Mouse (Mus musculus): ENCODE data around the gene Kctd3. TPM values are rescaled to one million over a fixed set of nuclear protein-coding genes. Genes with fewer than 3 reads are reported as not detected.

Gene Kctd3
- polyA plus RNA-seq, 1 experiment: 34.0 TPM

DNA sequence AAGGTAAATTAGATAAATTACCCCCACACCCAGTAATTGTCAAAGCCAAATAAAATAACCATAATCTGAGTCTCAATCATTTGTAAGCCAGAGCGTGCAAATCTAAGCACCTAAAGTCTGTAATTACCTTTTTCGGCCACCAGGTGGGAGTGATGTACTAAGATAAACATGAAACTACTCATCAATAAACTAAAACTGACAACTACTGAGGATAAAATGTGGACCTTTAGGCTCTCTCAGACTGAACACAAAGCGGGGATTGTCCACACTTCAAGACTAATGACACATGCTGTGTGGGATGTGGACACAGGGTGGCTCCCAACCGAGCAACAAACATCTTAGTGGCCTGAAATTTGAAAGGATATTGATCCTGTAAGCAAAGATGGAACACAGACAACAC, 14.4 kb downstream of the Kctd3 start:
- 43% methylated on average over 4 of the region's 4 CpGs for WGBS
- no peak overlapping the region for H3K4me3 ChIP-seq (replicated peaks; ENCODE audit: extremely low read depth, low read depth, low read length)
- TF ChIP-seq POLR2A (IDR thresholded peaks at IDR 0.05; ENCODE audit: borderline replicate concordance, extremely low read depth, low read depth, low read length): no peak
- TF ChIP-seq CTCF (IDR thresholded peaks at IDR 0.05; ENCODE audit: insufficient read depth, low read length): 0 out of 2 replicates have a peak, but pooled peaks have one; percentile 15
- H3K4me1 ChIP-seq (ENCODE audit: control insufficient read depth, insufficient read depth, low read length): no peaks in the 10 kb centered on the region
- no peak for DNase-seq

DNA sequence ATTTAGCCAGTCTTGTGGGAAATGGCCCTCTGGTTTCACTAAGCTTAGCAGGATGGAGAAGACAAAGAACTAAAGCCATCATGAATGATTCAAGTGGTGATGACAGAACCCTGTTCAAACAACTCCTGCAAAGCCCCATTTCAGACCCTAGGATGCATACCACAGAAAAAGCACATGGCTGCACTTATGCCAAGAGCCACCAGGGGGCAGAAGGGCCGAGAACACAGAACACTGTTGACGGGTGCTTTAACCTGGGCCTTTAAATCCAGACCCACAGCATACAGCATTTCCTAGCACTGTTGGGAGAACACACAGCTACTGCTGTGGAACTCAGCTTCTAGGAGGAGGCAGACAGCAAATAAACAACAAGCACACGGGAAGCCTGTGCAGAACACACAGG, 27.6 kb downstream of the Kctd3 start:
- 32% methylated on average over 3 of the region's 3 CpGs for WGBS
- Histone ChIP-seq H3K4me3 (replicated peaks; ENCODE audit: extremely low read depth, low read depth, low read length) (no peak overlapping the region), H3K4me1 (ENCODE audit: control insufficient read depth, insufficient read depth, low read length) (no peaks in the 10 kb centered on the region)
- DNase-seq: peak; percentile 54
- TF ChIP-seq POLR2A (IDR thresholded peaks at IDR 0.05; ENCODE audit: borderline replicate concordance, extremely low read depth, low read depth, low read length) (no peak), CTCF (IDR thresholded peaks at IDR 0.05; ENCODE audit: insufficient read depth, low read length) (peak; percentile 79)

DNA sequence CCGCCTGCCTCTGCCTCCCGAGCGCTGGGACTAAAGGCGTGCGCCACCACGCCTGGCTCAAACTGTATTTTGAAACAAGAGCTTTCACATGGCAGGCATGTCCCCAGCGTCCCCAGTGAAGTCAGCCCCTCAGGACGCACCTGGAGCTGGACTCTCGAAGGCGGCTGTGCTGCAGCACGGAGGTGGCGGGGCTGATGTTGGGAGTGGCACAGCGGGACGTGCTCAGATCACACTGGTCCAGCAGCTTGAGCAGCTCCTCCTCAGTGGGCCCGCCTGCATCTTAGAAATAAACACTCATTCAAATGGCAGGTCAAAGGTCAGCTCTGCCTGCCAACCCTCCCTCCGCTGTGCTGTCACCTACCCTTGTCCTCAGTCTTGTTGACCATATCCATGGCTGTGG, 33.7 kb downstream of the Kctd3 start:
- Histone ChIP-seq H3K4me1 (ENCODE audit: control insufficient read depth, insufficient read depth, low read length) (no peaks in the 10 kb centered on the region), H3K4me3 (replicated peaks; ENCODE audit: extremely low read depth, low read depth, low read length) (no peak overlapping the region)
- 87% methylated on average over 16 of the region's 16 CpGs for WGBS
- TF ChIP-seq CTCF (IDR thresholded peaks at IDR 0.05; ENCODE audit: insufficient read depth, low read length) (no peak), POLR2A (IDR thresholded peaks at IDR 0.05; ENCODE audit: borderline replicate concordance, extremely low read depth, low read depth, low read length) (no peak)
- DNase-seq: no peak

DNA sequence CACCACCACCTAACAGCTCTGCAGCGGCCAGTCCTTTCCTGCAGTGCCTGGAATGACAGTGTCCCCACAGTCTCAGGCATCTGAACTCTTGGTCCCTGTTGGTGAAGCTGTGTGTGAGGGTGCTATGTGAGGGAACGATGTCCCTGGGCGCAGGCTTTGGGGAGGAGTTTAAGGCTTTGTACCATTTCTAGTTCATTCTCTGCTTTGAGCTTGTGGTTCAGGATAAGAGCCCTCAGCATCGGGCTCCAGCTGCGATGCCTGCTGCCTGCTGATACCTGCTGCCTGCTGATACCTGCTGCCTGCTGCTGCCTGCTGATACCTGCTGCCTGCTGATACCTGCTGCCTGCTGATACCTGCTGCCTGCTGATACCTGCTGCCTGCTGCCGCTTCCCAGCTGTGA, 34.6 kb downstream of the Kctd3 start:
- no peak for DNase-seq
- H3K4me1 ChIP-seq (ENCODE audit: control insufficient read depth, insufficient read depth, low read length): no peaks in the 10 kb centered on the region
- TF ChIP-seq CTCF (IDR thresholded peaks at IDR 0.05; ENCODE audit: insufficient read depth, low read length) (no peak), POLR2A (IDR thresholded peaks at IDR 0.05; ENCODE audit: borderline replicate concordance, extremely low read depth, low read depth, low read length) (no peak)
- no peak overlapping the region for H3K4me3 ChIP-seq (replicated peaks; ENCODE audit: extremely low read depth, low read depth, low read length)
- 96% methylated on average over 6 of the region's 6 CpGs for WGBS

DNA sequence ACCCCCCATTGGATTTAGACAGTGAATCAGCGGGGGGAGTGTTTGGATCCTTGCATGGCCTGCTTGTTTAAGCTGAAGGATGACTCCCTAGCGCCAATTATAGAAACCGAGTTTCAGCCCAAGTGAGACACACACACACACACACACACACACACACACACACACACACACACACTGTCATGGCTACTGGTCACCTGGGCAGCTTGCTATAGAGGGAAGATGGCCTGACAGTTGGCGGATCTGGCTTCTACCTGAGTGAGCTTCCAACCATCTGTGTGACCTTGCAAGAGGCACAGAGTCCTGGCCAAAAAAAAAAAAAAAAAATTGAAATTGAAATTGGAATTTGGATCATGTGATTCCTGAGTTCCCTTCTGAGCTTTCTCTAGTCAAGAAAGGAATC, 55.1 kb downstream of the Kctd3 start:
- DNase-seq: no peak
- WGBS: 92% methylated on average over 4 of the region's 4 CpGs
- Histone ChIP-seq H3K4me1 (ENCODE audit: control insufficient read depth, insufficient read depth, low read length) (no peaks in the 10 kb centered on the region), H3K4me3 (replicated peaks; ENCODE audit: extremely low read depth, low read depth, low read length) (no peak overlapping the region)
- TF ChIP-seq CTCF (IDR thresholded peaks at IDR 0.05; ENCODE audit: insufficient read depth, low read length) (no peak), POLR2A (IDR thresholded peaks at IDR 0.05; ENCODE audit: borderline replicate concordance, extremely low read depth, low read depth, low read length) (no peak)

DNA sequence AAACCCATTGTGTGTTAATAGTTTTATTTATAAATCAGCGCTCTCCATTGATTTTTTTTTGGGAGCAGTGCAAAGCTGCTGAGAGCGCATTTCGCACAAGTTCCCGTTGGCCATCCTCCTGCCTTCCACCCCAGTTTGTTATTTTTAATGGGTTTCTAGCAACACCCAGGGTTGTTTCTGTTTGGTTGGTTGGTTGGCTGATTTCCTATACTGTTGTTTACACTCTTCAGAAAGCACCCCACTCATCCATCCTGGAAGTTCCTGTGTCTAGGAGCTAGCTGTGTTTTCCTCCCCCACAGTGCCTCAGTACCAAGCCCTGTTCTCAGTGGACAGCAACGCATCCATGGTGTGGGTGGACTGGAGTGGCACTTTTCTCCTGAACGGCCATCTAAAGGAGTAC, 56.5 kb downstream of the Kctd3 start:
- H3K4me1 ChIP-seq (ENCODE audit: control insufficient read depth, insufficient read depth, low read length): no peaks in the 10 kb centered on the region
- H3K4me3 ChIP-seq (replicated peaks; ENCODE audit: extremely low read depth, low read depth, low read length): no peak overlapping the region
- no peak for TF ChIP-seq POLR2A (IDR thresholded peaks at IDR 0.05; ENCODE audit: borderline replicate concordance, extremely low read depth, low read depth, low read length)
- no peak for TF ChIP-seq CTCF (IDR thresholded peaks at IDR 0.05; ENCODE audit: insufficient read depth, low read length)
- no peak for DNase-seq
- WGBS: 65% methylated on average over 6 of the region's 6 CpGs

DNA sequence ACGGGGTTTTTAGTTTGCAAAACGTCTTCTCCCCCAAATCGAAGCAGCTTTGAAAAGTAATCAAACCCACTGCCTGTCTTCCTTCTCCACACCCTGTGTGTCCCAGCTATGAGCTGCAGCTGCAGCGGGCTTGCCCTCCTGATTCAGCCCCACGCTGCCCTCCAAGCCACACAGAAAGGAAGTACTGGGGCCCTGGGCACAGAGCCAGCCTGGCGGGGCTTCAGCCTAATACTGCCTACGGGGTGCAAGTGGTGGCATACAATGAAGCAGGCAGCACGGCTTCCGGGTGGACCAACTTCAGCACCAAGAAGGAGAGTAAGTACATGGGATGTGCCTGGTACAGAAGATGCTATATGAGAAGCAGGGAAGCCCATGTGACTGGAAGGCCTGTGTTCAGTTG, 59.4 kb downstream of the Kctd3 start:
- 25% methylated on average over 9 of the region's 9 CpGs for WGBS
- Histone ChIP-seq H3K4me3 (replicated peaks; ENCODE audit: extremely low read depth, low read depth, low read length) (no peak overlapping the region), H3K4me1 (ENCODE audit: control insufficient read depth, insufficient read depth, low read length) (no peaks in the 10 kb centered on the region)
- no peak for TF ChIP-seq CTCF (IDR thresholded peaks at IDR 0.05; ENCODE audit: insufficient read depth, low read length)
- no peak for TF ChIP-seq POLR2A (IDR thresholded peaks at IDR 0.05; ENCODE audit: borderline replicate concordance, extremely low read depth, low read depth, low read length)
- DNase-seq: no peak

DNA sequence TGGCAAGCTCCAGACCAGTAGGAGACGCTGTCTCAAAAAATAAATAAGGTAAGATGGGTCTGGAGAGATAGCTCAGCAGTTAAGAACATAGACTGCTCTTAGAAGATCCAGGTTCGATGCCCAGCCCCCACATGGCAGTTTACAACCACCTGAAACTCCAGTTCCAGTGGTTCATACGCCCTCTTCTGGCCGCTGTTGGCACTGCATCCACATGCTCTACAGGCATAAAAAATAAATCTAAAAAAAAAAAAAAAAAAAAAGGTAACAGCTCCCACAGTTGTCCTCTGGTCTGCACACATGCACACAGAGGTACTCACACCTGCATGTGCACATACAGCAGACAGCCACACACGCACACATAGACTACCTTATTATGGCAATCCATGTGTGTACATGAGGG, 59.8 kb downstream of the Kctd3 start:
- H3K4me3 ChIP-seq (replicated peaks; ENCODE audit: extremely low read depth, low read depth, low read length): no peak overlapping the region
- WGBS: 63% methylated on average over 5 of the region's 5 CpGs
- DNase-seq: no peak
- no peaks in the 10 kb centered on the region for H3K4me1 ChIP-seq (ENCODE audit: control insufficient read depth, insufficient read depth, low read length)
- peak; percentile 39; the same call in 1 of the 2 replicates for TF ChIP-seq CTCF (IDR thresholded peaks at IDR 0.05; ENCODE audit: insufficient read depth, low read length)
- TF ChIP-seq POLR2A (IDR thresholded peaks at IDR 0.05; ENCODE audit: borderline replicate concordance, extremely low read depth, low read depth, low read length): no peak

DNA sequence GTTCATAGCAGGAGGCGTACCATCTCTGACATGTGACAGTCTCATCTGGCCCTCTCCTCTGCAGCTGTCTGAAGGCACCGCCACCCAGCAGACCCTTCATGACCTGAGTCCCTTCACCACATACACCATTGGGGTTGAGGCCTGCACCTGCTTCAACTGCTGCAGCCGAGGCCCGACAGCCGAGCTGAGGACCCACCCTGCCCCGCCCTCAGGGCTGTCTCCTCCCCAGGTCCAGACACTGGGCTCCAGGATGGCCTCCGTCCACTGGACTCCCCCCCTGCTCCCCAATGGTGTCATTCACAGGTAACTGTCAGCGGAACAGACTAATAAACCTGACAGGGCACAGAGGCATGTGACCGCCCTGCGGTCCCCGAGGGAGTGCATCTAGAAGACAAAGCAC, 60.8 kb downstream of the Kctd3 start:
- WGBS: 87% methylated on average over 11 of the region's 11 CpGs
- H3K4me1 ChIP-seq (ENCODE audit: control insufficient read depth, insufficient read depth, low read length): no peaks in the 10 kb centered on the region
- DNase-seq: no peak
- no peak overlapping the region for H3K4me3 ChIP-seq (replicated peaks; ENCODE audit: extremely low read depth, low read depth, low read length)
- TF ChIP-seq POLR2A (IDR thresholded peaks at IDR 0.05; ENCODE audit: borderline replicate concordance, extremely low read depth, low read depth, low read length) (no peak), CTCF (IDR thresholded peaks at IDR 0.05; ENCODE audit: insufficient read depth, low read length) (no peak)

DNA sequence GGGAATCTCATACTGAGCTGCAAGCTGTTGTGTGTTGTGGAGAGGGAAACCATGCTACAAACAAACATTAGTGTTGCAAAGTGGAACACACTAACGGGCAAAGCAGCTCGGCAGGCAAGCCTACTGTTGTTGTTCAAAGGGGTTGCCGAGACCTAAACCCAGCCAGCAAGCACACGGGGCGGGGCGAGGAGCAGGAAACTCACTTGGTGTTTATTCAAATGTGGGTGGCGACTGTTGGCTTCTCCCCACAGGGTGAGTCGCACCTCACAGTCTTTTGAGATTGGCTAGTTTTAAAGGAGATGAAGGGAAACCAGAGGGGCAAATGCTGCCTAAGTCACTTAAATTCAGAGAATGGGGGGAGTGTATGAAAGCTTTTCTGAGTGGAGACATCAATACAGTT, 62.3 kb downstream of the Kctd3 start:
- Histone ChIP-seq H3K4me3 (replicated peaks; ENCODE audit: extremely low read depth, low read depth, low read length) (no peak overlapping the region), H3K4me1 (ENCODE audit: control insufficient read depth, insufficient read depth, low read length) (no peaks in the 10 kb centered on the region)
- DNase-seq: no peak
- WGBS: 9% methylated on average over 8 of the region's 8 CpGs
- TF ChIP-seq POLR2A (IDR thresholded peaks at IDR 0.05; ENCODE audit: borderline replicate concordance, extremely low read depth, low read depth, low read length): no peak
